Comparison of ENCODE assay signal across 8 mouse cellular contexts in genomic region chr8:122277204-122277995, GRCm38 (mm10). TPM values are rescaled to one million over a fixed set of nuclear protein-coding genes. Genes with fewer than 3 reads are reported as not detected.
A peak's percentile ranks its signal among the peaks of the same experiment; 100 is the strongest.
DNase-seq lines count a peak whose midpoint lies in the region; ATAC-seq lines count a peak whose summit lies in the region.

No protein-coding gene starts in this region.

- ATAC-seq in neural tube, embryonic 15.5 days (ENCODE audit: low FRiP score): no peak
- peak; percentile 33 for ATAC-seq in erythroid progenitor cell, adult 5-6 weeks (replicated peaks; ENCODE audit: low FRiP score, poor library complexity, severe bottlenecking)
- no peak for ATAC-seq in stomach, embryonic 16.5 days (ENCODE audit: insufficient read depth, low FRiP score)
- no peak for ATAC-seq in megakaryocyte progenitor cell, adult 5-6 weeks (replicated peaks; ENCODE audit: poor library complexity)

- 0 out of 2 replicates have a peak overlapping the region, but pooled peaks have one; percentile 7 for H3K27ac ChIP-seq in heart, embryonic 10.5 days
- no peak overlapping the region for H3K27ac ChIP-seq in neural tube, embryonic 15.5 days (replicated peaks)
- H3K27ac ChIP-seq in stomach, embryonic 16.5 days (ENCODE audit: low read length): no peak overlapping the region

- no peaks in the 10 kb centered on the region for H3K36me3 ChIP-seq in heart, embryonic 10.5 days
- no peaks in the 10 kb centered on the region for H3K36me3 ChIP-seq in neural tube, embryonic 15.5 days
- H3K36me3 ChIP-seq in stomach, embryonic 16.5 days (ENCODE audit: control insufficient read depth, insufficient read depth, low read length): no peaks in the 10 kb centered on the region

- H3K4me1 ChIP-seq in heart, embryonic 10.5 days: peaks cover 47% of the 10 kb centered on the region
- H3K4me1 ChIP-seq in neural tube, embryonic 15.5 days: peaks cover 13% of the 10 kb centered on the region
- H3K4me1 ChIP-seq in stomach, embryonic 16.5 days (ENCODE audit: control insufficient read depth, insufficient read depth, low read length): peaks cover 18% of the 10 kb centered on the region

- WGBS in heart, embryonic 10.5 days: 76% methylated on average over 18 of the region's 18 CpGs
- WGBS in neural tube, embryonic 15.5 days: 82% methylated on average over 18 of the region's 18 CpGs
- WGBS in stomach, embryonic 16.5 days: 69% methylated on average over 18 of the region's 18 CpGs

- no peaks in the 10 kb centered on the region for H3K9me3 ChIP-seq in heart, embryonic 10.5 days
- H3K9me3 ChIP-seq in neural tube, embryonic 15.5 days (replicated peaks): no peaks in the 10 kb centered on the region
- H3K9me3 ChIP-seq in stomach, embryonic 16.5 days (replicated peaks; ENCODE audit: control insufficient read depth, low read length): no peaks in the 10 kb centered on the region

- H3K4me3 ChIP-seq in heart, embryonic 10.5 days: no peak overlapping the region
- H3K4me3 ChIP-seq in neural tube, embryonic 15.5 days (replicated peaks): no peak overlapping the region
- no peak overlapping the region for H3K4me3 ChIP-seq in stomach, embryonic 16.5 days (replicated peaks; ENCODE audit: low read length)

- no peak overlapping the region for H3K4me2 ChIP-seq in neural tube, embryonic 15.5 days
- no peak overlapping the region for H3K4me2 ChIP-seq in stomach, embryonic 16.5 days (ENCODE audit: low read depth, low read length)

- H3K9ac ChIP-seq in neural tube, embryonic 15.5 days (replicated peaks): no peak overlapping the region
- 0 out of 2 replicates have a peak overlapping the region, but pooled peaks have one; percentile 11 for H3K9ac ChIP-seq in stomach, embryonic 16.5 days (ENCODE audit: low read length)

- DNase-seq in heart, embryonic 10.5 days (ENCODE audit: low spot score): no peak
- no peak for DNase-seq in heart, adult 9 months (ENCODE audit: low spot score in 2 of 2)
- DNase-seq in neural tube, embryonic 10.5 days (ENCODE audit: extremely low spot score, low spot score): peak; percentile 26
- no peak for DNase-seq in cerebellum, adult 9-10 months

- H3K27me3 ChIP-seq in heart, embryonic 10.5 days (ENCODE audit: insufficient read depth, poor library complexity, severe bottlenecking): peaks cover 11% of the 10 kb centered on the region; the same call in 1 of the 2 replicates
- peaks cover 8% of the 10 kb centered on the region; the same call in 1 of the 2 replicates for H3K27me3 ChIP-seq in neural tube, embryonic 15.5 days (replicated peaks)
- no peaks in the 10 kb centered on the region for H3K27me3 ChIP-seq in stomach, embryonic 16.5 days (ENCODE audit: control insufficient read depth, insufficient read depth, low read length)

RNA-seq across cellular contexts. Expression of gene Zfpm1, which starts 4.5 kb away (rescaled TPM):
- 5.7 and 12.8 TPM in 2 replicates for polyA plus RNA-seq in heart, embryonic 10.5 days (2016; fragmentation: Nextera tagmentation; extraction: Ambion mirVana)
- polyA plus RNA-seq in neural tube, embryonic 15.5 days (2015; fragmentation: Nextera tagmentation; extraction: Ambion mirVana): 1.00 and 1.4 TPM in 2 replicates
- 176 and 254 TPM in 2 replicates for total RNA-seq in erythroid progenitor cell, adult 5-6 weeks (2015; ENCODE audit: low replicate concordance)
- total RNA-seq in erythroid progenitor cell, adult 5-6 weeks (2017; ENCODE audit: low replicate concordance): 303 and 467 TPM in 2 replicates
- 2.0 and 2.1 TPM in 2 replicates for polyA plus RNA-seq in stomach, embryonic 16.5 days (2015; fragmentation: Nextera tagmentation; extraction: Ambion mirVana)
- 12.2 and 21.6 TPM in 2 replicates for total RNA-seq in megakaryocyte progenitor cell, adult 5-6 weeks (2015)
- total RNA-seq in megakaryocyte progenitor cell, adult 5-6 weeks (2017): 9.9 and 20.3 TPM in 2 replicates
